Mouse (Mus musculus): ENCODE data around the gene Gm37240. TPM values are rescaled to one million over a fixed set of nuclear protein-coding genes. Genes with fewer than 3 reads are reported as not detected.

The Gm37240 gene
- polyA plus RNA-seq, 1 experiment from 2014 or later, result not detected

DNA sequence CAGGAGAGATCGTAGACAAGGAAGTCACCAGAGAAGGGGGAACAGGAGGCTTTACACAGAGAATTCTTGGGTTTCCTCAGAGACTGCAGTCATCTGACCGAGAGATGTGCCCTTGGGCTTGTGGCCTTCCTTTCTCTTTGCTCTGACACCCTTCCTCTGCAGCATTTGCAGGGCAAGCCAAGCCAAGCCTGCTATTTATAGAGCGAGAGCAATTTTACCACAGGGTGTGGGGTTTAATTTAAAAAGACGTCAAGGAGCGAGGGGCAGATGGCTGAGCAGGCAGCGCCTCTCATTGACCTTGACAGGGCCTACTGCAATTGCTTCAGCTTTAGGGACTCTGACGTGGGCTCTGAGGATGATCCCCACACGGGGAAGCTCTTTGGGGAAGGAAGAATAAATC is 368.6 kb downstream of the Gm37240 start:
- Histone ChIP-seq H3K27me3 (no peaks in the 10 kb centered on the region), H3K36me3 (no peaks in the 10 kb centered on the region), H3K9me3 (no peaks in the 10 kb centered on the region), H3K27ac (replicated peaks) (no peak overlapping the region), H3K4me2 (no peak overlapping the region), H3K4me1 (replicated peaks) (peaks cover 12% of the 10 kb centered on the region), H3K9ac (no peak overlapping the region), H3K4me3 (no peak overlapping the region)
- 77% methylated on average over 8 of the region's 8 CpGs for WGBS
- ATAC-seq (ENCODE audit: low read depth), result no peak

DNA sequence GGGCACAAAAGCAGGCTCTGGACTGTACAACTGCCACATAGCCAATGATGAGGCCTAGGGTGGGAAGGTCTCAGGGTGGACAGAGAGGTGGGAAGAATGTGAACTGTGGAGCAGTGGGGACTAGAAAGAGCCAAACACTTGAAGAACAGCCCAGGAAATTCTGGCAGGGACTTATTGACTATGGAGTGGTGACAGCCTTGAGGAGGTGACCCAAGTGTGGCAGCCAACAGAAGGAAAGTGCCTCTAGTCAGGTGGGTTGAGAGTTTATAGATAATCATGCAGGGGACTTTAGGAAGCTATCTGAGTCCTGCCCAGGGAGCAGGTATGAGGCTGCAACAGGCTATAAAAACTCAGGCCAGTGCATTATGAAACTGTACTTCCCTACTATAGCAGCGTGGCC is 369.2 kb downstream of the Gm37240 start:
- Histone ChIP-seq H3K4me1 (replicated peaks) (peaks cover 12% of the 10 kb centered on the region), H3K9ac (no peak overlapping the region), H3K27ac (replicated peaks) (no peak overlapping the region), H3K36me3 (no peaks in the 10 kb centered on the region), H3K4me2 (no peak overlapping the region), H3K27me3 (no peaks in the 10 kb centered on the region), H3K4me3 (no peak overlapping the region), H3K9me3 (no peaks in the 10 kb centered on the region)
- no peak for ATAC-seq (ENCODE audit: low read depth)
- WGBS, result 92% methylated on average over 1 of the region's 1 CpGs

GRCm38 (mm10) chr3:85516739-85517396 is 370.4 kb downstream of the Gm37240 start:
- Histone ChIP-seq H3K4me2 (no peak overlapping the region), H3K27ac (replicated peaks) (no peak overlapping the region), H3K9ac (no peak overlapping the region), H3K27me3 (no peaks in the 10 kb centered on the region), H3K4me3 (no peak overlapping the region), H3K4me1 (replicated peaks) (peaks cover 12% of the 10 kb centered on the region), H3K9me3 (0 out of 2 replicates have a peak, but pooled peaks cover 3% of the 10 kb centered on the region), H3K36me3 (no peaks in the 10 kb centered on the region)
- no peak for ATAC-seq (ENCODE audit: low read depth)
- 27% methylated on average over 11 of the region's 11 CpGs for WGBS

- 82% methylated on average over 11 of the region's 11 CpGs for WGBS
- Histone ChIP-seq H3K4me2 (no peak overlapping the region), H3K36me3 (no peaks in the 10 kb centered on the region), H3K4me1 (replicated peaks) (peaks cover 12% of the 10 kb centered on the region), H3K27me3 (no peaks in the 10 kb centered on the region), H3K9me3 (0 out of 2 replicates have a peak, but pooled peaks cover 3% of the 10 kb centered on the region), H3K9ac (no peak overlapping the region), H3K4me3 (no peak overlapping the region), H3K27ac (replicated peaks) (no peak overlapping the region)
- no peak for ATAC-seq (ENCODE audit: low read depth)
Measured at GRCm38 (mm10) chr3:85514700-85515099, 372.6 kb downstream of the Gm37240 start.

GRCm38 (mm10) chr3:85508717-85509279 is 378.5 kb downstream of the Gm37240 start:
- Histone ChIP-seq H3K27ac (replicated peaks) (no peak overlapping the region), H3K4me2 (no peak overlapping the region), H3K4me1 (replicated peaks) (no peaks in the 10 kb centered on the region), H3K36me3 (no peaks in the 10 kb centered on the region), H3K9ac (no peak overlapping the region), H3K4me3 (no peak overlapping the region), H3K9me3 (0 out of 2 replicates have a peak, but pooled peaks cover 3% of the 10 kb centered on the region), H3K27me3 (no peaks in the 10 kb centered on the region)
- WGBS, result 84% methylated on average over 5 of the region's 5 CpGs
- ATAC-seq (ENCODE audit: low read depth), result no peak

- Histone ChIP-seq H3K27me3 (no peaks in the 10 kb centered on the region), H3K9me3 (no peaks in the 10 kb centered on the region), H3K36me3 (no peaks in the 10 kb centered on the region), H3K4me1 (replicated peaks) (no peaks in the 10 kb centered on the region), H3K4me2 (no peak overlapping the region), H3K4me3 (no peak overlapping the region), H3K27ac (replicated peaks) (no peak overlapping the region), H3K9ac (no peak overlapping the region)
- 72% methylated on average over 3 of the region's 3 CpGs for WGBS
- no peak for ATAC-seq (ENCODE audit: low read depth)
Measured at GRCm38 (mm10) chr3:85500096-85500495, 387.2 kb downstream of the Gm37240 start.

DNA sequence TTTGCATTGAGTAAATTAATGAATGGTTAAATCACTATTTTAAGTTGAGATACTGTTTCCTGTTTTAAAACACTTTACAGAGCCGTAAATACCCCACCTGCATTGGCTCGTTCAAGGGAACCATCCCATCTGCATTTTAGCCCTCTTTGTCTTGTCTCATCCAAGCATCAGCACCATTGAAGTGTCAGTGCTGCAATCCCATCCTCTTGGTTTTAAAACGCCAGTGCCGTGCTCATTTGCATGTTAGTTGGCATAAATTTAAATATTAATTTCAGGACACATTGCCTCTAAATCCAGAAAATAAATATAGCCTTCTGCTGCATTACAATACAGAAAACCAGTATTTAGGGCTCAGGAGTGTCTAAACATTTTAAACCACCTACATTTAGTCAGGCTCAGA is 391.2 kb downstream of the Gm37240 start:
- no peak for ATAC-seq (ENCODE audit: low read depth)
- no peak overlapping the region for H3K27ac ChIP-seq (replicated peaks)
- no peak overlapping the region for H3K4me2 ChIP-seq
- no peaks in the 10 kb centered on the region for H3K4me1 ChIP-seq (replicated peaks)
- H3K27me3 ChIP-seq, result no peaks in the 10 kb centered on the region
- H3K4me3 ChIP-seq, result no peak overlapping the region
- H3K9me3 ChIP-seq, result no peaks in the 10 kb centered on the region
- H3K36me3 ChIP-seq, result no peaks in the 10 kb centered on the region
- H3K9ac ChIP-seq, result no peak overlapping the region
- 35% methylated on average over 4 of the region's 4 CpGs for WGBS

DNA sequence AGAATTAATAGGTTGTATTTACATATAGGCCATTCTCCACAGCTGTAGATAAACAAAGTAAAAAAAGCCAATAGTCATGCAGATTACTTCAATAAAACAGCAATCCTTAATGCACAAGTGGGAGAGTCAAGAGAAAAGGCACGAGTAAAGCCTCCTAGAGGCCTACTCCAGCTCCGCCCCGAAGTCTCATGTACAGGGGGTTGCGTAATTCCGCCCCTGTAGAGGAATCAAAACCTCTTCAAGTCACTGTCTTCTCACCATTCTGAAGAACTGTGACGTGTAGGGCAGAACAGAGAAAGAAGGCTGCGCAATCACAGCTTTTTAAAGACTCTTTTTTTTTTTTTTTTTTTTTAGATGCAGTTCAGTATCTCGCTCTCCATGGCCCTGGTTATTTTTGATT is 393.5 kb downstream of the Gm37240 start:
- Histone ChIP-seq H3K27me3 (no peaks in the 10 kb centered on the region), H3K4me2 (no peak overlapping the region), H3K36me3 (no peaks in the 10 kb centered on the region), H3K9ac (no peak overlapping the region), H3K4me3 (no peak overlapping the region), H3K9me3 (no peaks in the 10 kb centered on the region), H3K27ac (replicated peaks) (no peak overlapping the region), H3K4me1 (replicated peaks) (no peaks in the 10 kb centered on the region)
- 79% methylated on average over 8 of the region's 8 CpGs for WGBS
- no peak for ATAC-seq (ENCODE audit: low read depth)

- Histone ChIP-seq H3K9ac (no peak overlapping the region), H3K4me2 (no peak overlapping the region), H3K4me3 (no peak overlapping the region), H3K4me1 (replicated peaks) (0 out of 2 replicates have a peak, but pooled peaks cover 7% of the 10 kb centered on the region), H3K27me3 (no peaks in the 10 kb centered on the region), H3K27ac (replicated peaks) (no peak overlapping the region), H3K9me3 (no peaks in the 10 kb centered on the region), H3K36me3 (no peaks in the 10 kb centered on the region)
- no peak for ATAC-seq (ENCODE audit: low read depth)
- WGBS, result 95% methylated on average over 3 of the region's 3 CpGs
Measured at GRCm38 (mm10) chr3:85490204-85490603, 397.1 kb downstream of the Gm37240 start.

- no peak for ATAC-seq (ENCODE audit: low read depth)
- Histone ChIP-seq H3K4me2 (no peak overlapping the region), H3K9me3 (no peaks in the 10 kb centered on the region), H3K4me3 (no peak overlapping the region), H3K4me1 (replicated peaks) (0 out of 2 replicates have a peak, but pooled peaks cover 7% of the 10 kb centered on the region), H3K9ac (no peak overlapping the region), H3K27me3 (no peaks in the 10 kb centered on the region), H3K27ac (replicated peaks) (no peak overlapping the region), H3K36me3 (no peaks in the 10 kb centered on the region)
- 80% methylated on average over 6 of the region's 6 CpGs for WGBS
Measured at GRCm38 (mm10) chr3:85487379-85487778, 399.9 kb downstream of the Gm37240 start.

GRCm38 (mm10) chr3:85485536-85486190 is 401.7 kb downstream of the Gm37240 start:
- Histone ChIP-seq H3K27me3 (no peaks in the 10 kb centered on the region), H3K4me1 (replicated peaks) (0 out of 2 replicates have a peak, but pooled peaks cover 7% of the 10 kb centered on the region), H3K4me2 (no peak overlapping the region), H3K27ac (replicated peaks) (no peak overlapping the region), H3K36me3 (no peaks in the 10 kb centered on the region), H3K9me3 (no peaks in the 10 kb centered on the region), H3K9ac (no peak overlapping the region), H3K4me3 (no peak overlapping the region)
- no peak for ATAC-seq (ENCODE audit: low read depth)
- 59% methylated on average over 3 of the region's 3 CpGs for WGBS

DNA sequence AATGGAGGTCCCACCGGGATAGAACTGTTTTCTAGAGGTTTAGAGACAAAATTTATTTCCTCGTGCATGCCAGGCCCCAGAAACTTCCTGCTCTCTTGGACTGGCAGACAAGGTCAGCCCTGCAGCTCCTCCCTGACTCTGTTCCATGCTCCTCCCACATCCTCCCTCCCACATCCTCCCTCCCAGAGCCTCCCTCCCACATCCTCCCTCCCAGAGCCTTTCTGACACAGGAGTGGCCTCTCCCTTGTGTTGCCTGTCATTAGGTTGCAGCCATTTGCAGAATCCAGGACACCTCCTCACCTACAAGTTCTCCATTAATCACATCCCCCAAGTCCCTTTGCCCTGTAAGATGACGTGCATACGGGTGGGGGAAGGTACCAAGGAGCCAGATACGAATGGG is 404.7 kb downstream of the Gm37240 start:
- no peak overlapping the region for H3K4me2 ChIP-seq
- no peaks in the 10 kb centered on the region for H3K27me3 ChIP-seq
- no peaks in the 10 kb centered on the region for H3K36me3 ChIP-seq
- no peak overlapping the region for H3K9ac ChIP-seq
- ATAC-seq (ENCODE audit: low read depth), result no peak
- H3K27ac ChIP-seq (replicated peaks), result no peak overlapping the region
- WGBS, result 49% methylated on average over 5 of the region's 5 CpGs
- 0 out of 2 replicates have a peak, but pooled peaks cover 3% of the 10 kb centered on the region for H3K4me1 ChIP-seq (replicated peaks)
- H3K9me3 ChIP-seq, result no peaks in the 10 kb centered on the region
- no peak overlapping the region for H3K4me3 ChIP-seq

Measured in neural tube, embryonic 13.5 days (tissue).